Comparison of ENCODE assay signal across 33 mouse cellular contexts in the genomic region with DNA sequence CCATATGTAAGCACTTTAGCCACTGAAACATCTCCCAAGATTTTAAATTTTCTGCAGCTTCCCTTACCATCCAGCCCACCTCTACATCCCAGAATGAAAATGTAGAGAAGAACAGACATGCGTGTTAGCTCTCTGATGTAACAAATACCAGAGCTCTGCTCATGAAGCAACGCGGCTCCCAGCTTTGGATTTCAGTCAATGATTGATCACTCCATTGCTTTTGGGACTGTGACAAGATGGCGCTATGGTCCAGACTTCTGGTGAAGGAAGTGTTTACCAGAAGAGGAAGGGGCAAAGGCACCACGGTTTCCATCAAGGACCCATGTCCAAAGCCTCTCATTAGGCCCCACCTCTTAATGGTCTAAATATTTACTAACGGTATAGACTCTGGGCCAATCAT. TPM values are rescaled to one million over a fixed set of nuclear protein-coding genes. Genes with fewer than 3 reads are reported as not detected.
"Had no signal": no experiment of that assay in that cellular context is flagged by ENCODE, and none has a peak within 500 bp of the region (broad histone marks: within the 10 kb centered on the region; RNA-seq: fewer than 3 reads in every experiment).

No protein-coding gene starts in this region.

- H3K36me3 ChIP-seq: heart, embryonic 10.5 days; heart, embryonic 12.5 days; hindbrain, embryonic 13.5 days; hindbrain, embryonic 15.5 days; kidney, embryonic 15.5 days; limb, embryonic 10.5 days; limb, embryonic 12.5 days had no signal

- H3K27ac ChIP-seq: heart, embryonic 10.5 days; hindbrain, embryonic 13.5 days; hindbrain, embryonic 15.5 days; hindbrain, postnatal 0 days; kidney, embryonic 15.5 days; layer of hippocampus, adult 2 months; left cerebral cortex, adult 2 months; limb, embryonic 10.5 days; limb, embryonic 12.5 days; liver, embryonic 14.5 days had no signal

- ATAC-seq: hindbrain, postnatal 0 days; intestine, embryonic 16.5 days had no signal

- H3K4me2 ChIP-seq: heart, embryonic 12.5 days; hindbrain, embryonic 13.5 days; hindbrain, embryonic 15.5 days; kidney, embryonic 15.5 days; limb, embryonic 12.5 days had no signal

- H3K27me3 ChIP-seq: heart, embryonic 12.5 days; hindbrain, embryonic 13.5 days; hindbrain, embryonic 15.5 days; kidney, embryonic 15.5 days; limb, embryonic 12.5 days had no signal

- H3K9ac ChIP-seq: heart, embryonic 12.5 days; hindbrain, embryonic 13.5 days; hindbrain, embryonic 15.5 days; kidney, embryonic 15.5 days; limb, embryonic 12.5 days; liver, embryonic 14.5 days had no signal

- DNase-seq: gastrocnemius, postnatal 14 days; gastrocnemius, postnatal 36 days; heart, adult 18-20 months; heart, postnatal 10 days; heart, postnatal 36 days; kidney, adult 11 months; kidney, postnatal 10 days; kidney, postnatal 25 days; kidney, postnatal 4 days; liver had no signal

- H3K4me1 ChIP-seq: heart, embryonic 10.5 days; hindbrain, embryonic 13.5 days; hindbrain, embryonic 15.5 days; limb, embryonic 10.5 days; limb, embryonic 12.5 days had no signal

- H3K4me3 ChIP-seq: heart, embryonic 10.5 days; heart, embryonic 12.5 days; hindbrain, embryonic 13.5 days; hindbrain, embryonic 15.5 days; kidney, embryonic 15.5 days; layer of hippocampus, adult 2 months; left cerebral cortex, adult 2 months; limb, embryonic 10.5 days; limb, embryonic 12.5 days had no signal

- H3K9me3 ChIP-seq: heart, embryonic 10.5 days; heart, embryonic 12.5 days; hindbrain, embryonic 13.5 days; hindbrain, embryonic 15.5 days; kidney, embryonic 15.5 days; limb, embryonic 10.5 days; limb, embryonic 12.5 days had no signal

RNA-seq across cellular contexts. Expression of gene 2010003K11Rik, which starts 47.5 kb away (rescaled TPM):
- total RNA-seq: gastrocnemius, adult 18-20 months; gastrocnemius, postnatal 14 days; gastrocnemius, postnatal 36 days; heart, adult 8-10 months; hematopoietic stem cell, adult 5-6 weeks; hindbrain, postnatal 0 days; layer of hippocampus, adult 2 months; layer of hippocampus, postnatal 10 days; layer of hippocampus, postnatal 25 days; left cerebral cortex, adult 2 months; left cerebral cortex, postnatal 14 days; left cerebral cortex, postnatal 36 days had no signal
- polyA plus RNA-seq: heart, embryonic 10.5 days; heart, embryonic 12.5 days; heart, embryonic 14.5 days; hindbrain, embryonic 11.5 days; hindbrain, embryonic 13.5 days; hindbrain, embryonic 15.5 days; intestine, embryonic 14.5 days; kidney, embryonic 15.5 days; limb, embryonic 10.5 days; limb, embryonic 12.5 days; limb, embryonic 14.5 days had no signal
